Mouse (Mus musculus) bone marrow macrophage, adult 2 months (primary cell): Measurements from ENCODE around the gene Oser1.

Experiments
- CTCF ChIP-seq: IDR thresholded peaks from 2 replicates; pipeline ENCODE4 v1.5.1; 2012; ENCODE audit warnings: low read depth, mild to moderate bottlenecking, low read length, moderate library complexity
- POLR2A ChIP-seq: IDR thresholded peaks from 2 replicates; pipeline ENCODE4 v1.6.1; 2012; ENCODE audit warnings: mild to moderate bottlenecking, low read depth, low read length, borderline replicate concordance

GRCm38 (mm10) chr2:163393241-163393640 lies 31.3 kb downstream of the Oser1 start:
- TF ChIP-seq CTCF (no peak), POLR2A (no peak)
